Mouse (Mus musculus) liver, postnatal 0 days (tissue): ENCODE measurements around the gene Cfd.

ENCODE experiments used
- CTCF ChIP-seq: sonication (generic); IDR thresholded peaks from 2 replicates; pipeline ENCODE4 v1.5.1; 2016; ENCODE audit warnings: antibody characterized with exemption, low read depth
- EP300 ChIP-seq: IDR thresholded peaks from 2 replicates; pipeline ENCODE4 v1.6.1; 2016; ENCODE audit warnings: antibody characterized with exemption, low read depth, mild to moderate bottlenecking

DNA sequence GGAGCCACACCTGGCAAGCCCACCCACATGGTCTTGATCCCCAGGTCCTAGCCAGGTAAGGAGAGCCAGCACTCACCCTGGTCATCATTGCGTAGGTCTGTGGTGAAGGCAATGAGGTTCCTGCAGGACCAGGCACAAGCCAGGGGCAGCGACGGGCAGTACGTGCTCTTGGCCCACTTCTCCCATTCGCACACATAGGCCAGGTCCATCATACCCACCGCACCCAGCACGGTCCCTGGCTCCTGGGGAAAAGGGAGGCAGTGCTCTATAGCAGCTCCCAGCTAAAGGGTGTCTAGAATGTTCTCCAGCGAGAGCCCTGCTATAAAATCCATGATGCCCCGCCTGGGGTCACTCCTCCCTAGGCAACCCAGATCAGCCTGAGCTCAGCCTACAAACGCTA, 16.8 kb downstream of the Cfd start:
- no peak for TF ChIP-seq CTCF
- no peak for TF ChIP-seq EP300
